Mouse (Mus musculus) erythroblast, embryonic 14.5 days (primary cell): ENCODE data around the gene Eif5a2. TPM values are rescaled to one million over a fixed set of nuclear protein-coding genes. Genes with fewer than 3 reads are reported as not detected.

ENCODE experiments used
- H3K27me3 ChIP-seq: 2 replicates; pipeline ENCODE4 v1.6.1; 2012; ENCODE audit warnings: inconsistent platforms; ENCODE audit not compliant: control insufficient read depth
- H3K36me3 ChIP-seq: 2 replicates; pipeline ENCODE4 v1.6.1; 2012; ENCODE audit warnings: mild to moderate bottlenecking, inconsistent platforms; ENCODE audit not compliant: control insufficient read depth
- H3K4me1 ChIP-seq: 2 replicates; pipeline ENCODE4 v1.6.1; 2012; ENCODE audit warnings: inconsistent platforms; ENCODE audit not compliant: control insufficient read depth
- H3K4me3 ChIP-seq: replicated peaks from 2 replicates; pipeline ENCODE3; 2012; ENCODE audit warnings: moderate library complexity, mild to moderate bottlenecking, inconsistent platforms
- H3K9me3 ChIP-seq: 2 replicates; pipeline ENCODE4 v1.6.1; 2012; ENCODE audit warnings: low read length, inconsistent platforms, mixed read lengths; ENCODE audit not compliant: control insufficient read depth
- GATA1 ChIP-seq: IDR thresholded peaks from 2 replicates; pipeline ENCODE4 v1.6.1; 2012; ENCODE audit warnings: low read length, inconsistent platforms, mixed read lengths
- TAL1 ChIP-seq: IDR thresholded peaks from 3 replicates; pipeline ENCODE4 v1.6.1; 2012; ENCODE audit warnings: low read length, inconsistent platforms, mixed read lengths
- polyA plus RNA-seq: library from polyadenylated mRNA; stranded (reverse); fragments of >175 nt; gene quantifications from 2 replicates; pipeline ENCODE4 v1.2.3, GENCODE M21; 2012

Gene Eif5a2
- polyA plus RNA-seq = 0.05 and 0.10 TPM in 2 replicates

DNA sequence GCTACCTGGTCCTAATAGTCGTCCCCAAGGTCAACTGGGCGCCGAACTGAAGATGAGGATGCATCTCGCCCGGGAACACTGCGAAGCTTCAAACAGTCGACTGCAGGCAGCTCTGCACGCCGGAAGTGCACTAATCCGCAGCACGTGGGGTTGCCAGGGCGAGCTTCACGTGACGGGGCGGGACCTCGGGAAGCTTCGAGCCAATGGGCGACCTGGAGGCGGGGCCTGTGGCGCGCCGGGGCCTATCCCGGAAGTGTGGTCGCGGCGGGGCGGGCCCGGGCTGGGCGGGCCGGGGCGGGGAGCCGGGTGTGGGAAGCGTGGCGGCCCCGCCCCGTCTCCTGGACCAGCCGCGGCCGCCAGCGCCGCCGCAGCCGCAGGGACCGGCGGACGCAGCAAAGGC is at the start of gene Eif5a2:
TSS of gene Eif5a2 (plus strand) at position 283 of the 400 bp plus-strand sequence.
- Histone ChIP-seq H3K4me3 (peak within 1 kb of the TSS; percentile 89), H3K4me1 (peaks cover 67% of the 10 kb centered on the region), H3K36me3 (peaks cover 28% of the 10 kb centered on the region), H3K9me3 (peaks cover 5% of the 10 kb centered on the region; the same call in 1 of the 2 replicates), H3K27me3 (peaks cover 10% of the 10 kb centered on the region)
- TF ChIP-seq GATA1 (no peak), TAL1 (no peak)

DNA sequence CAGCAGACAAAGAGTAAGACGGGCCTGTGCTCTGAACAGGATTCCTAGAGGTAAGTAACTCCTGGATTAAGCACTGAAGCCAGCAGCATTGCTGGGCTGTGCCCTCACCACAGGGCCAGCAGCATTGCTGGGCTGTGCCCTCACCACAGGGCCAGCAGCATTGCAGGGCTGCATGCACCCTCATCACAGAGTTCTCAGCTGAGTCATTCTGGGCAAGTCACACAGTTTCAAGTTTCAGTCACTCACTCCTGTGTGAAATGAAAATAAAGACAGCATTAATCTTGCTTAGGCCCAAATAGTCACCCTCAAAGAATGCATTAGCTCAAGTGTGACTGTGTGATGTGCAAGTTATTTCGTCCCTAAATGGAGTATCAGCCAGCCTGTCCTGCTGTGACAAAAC is 46.4 kb upstream of the Eif5a2 start:
- Histone ChIP-seq H3K4me1 (no peaks in the 10 kb centered on the region), H3K9me3 (no peaks in the 10 kb centered on the region), H3K36me3 (no peaks in the 10 kb centered on the region), H3K27me3 (no peaks in the 10 kb centered on the region), H3K4me3 (no peak overlapping the region)
- TF ChIP-seq TAL1 (no peak), GATA1 (no peak)

DNA sequence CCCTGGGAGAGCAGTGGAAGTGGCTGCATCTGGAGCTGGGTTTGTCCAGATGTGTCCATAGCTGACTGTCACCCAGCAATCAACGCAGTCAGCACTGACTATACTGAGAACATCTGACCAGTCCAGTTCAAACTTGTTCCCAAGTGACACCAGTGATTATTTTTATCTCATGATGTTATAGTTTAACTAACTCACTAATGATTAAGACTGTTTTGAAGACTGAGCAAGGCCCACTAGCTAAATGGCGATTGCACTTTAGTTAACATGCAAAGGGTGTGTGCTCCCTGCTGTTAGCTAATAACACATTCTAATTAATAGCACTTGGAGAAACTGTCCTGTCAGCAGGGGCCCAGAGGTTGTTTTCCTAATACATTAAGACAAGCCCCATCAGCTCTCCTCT is 44.1 kb upstream of the Eif5a2 start:
- H3K9me3 ChIP-seq = no peaks in the 10 kb centered on the region
- no peaks in the 10 kb centered on the region for H3K27me3 ChIP-seq
- TF ChIP-seq TAL1 = no peak
- TF ChIP-seq GATA1 = no peak
- H3K4me3 ChIP-seq = no peak overlapping the region
- no peaks in the 10 kb centered on the region for H3K36me3 ChIP-seq
- no peaks in the 10 kb centered on the region for H3K4me1 ChIP-seq

DNA sequence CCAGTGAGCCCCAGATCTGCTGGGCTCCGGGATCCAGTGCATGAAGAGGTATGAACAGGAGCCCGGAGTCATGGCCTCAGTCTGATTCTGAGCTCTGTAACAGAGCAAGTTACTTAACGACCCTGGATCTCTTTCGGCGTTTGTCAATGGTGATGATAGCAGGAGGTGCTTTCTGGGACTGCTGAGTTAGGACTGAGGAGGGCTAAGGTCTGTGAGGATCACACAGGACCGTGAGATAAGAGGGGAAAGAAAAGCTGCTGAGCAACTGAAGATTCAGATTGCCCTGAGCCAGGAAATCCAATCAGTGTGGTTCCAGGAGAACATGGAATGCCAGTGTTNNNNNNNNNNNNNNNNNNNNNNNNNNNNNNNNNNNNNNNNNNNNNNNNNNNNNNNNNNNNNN is 40.7 kb upstream of the Eif5a2 start:
- H3K4me3 ChIP-seq = no peak overlapping the region
- H3K27me3 ChIP-seq = no peaks in the 10 kb centered on the region
- no peaks in the 10 kb centered on the region for H3K36me3 ChIP-seq
- no peak for TF ChIP-seq TAL1
- TF ChIP-seq GATA1 = no peak
- no peaks in the 10 kb centered on the region for H3K9me3 ChIP-seq
- no peaks in the 10 kb centered on the region for H3K4me1 ChIP-seq

- TF ChIP-seq TAL1 (no peak), GATA1 (no peak)
- no peaks in the 10 kb centered on the region for H3K27me3 ChIP-seq
- H3K36me3 ChIP-seq = no peaks in the 10 kb centered on the region
- H3K4me3 ChIP-seq = no peak overlapping the region
- no peaks in the 10 kb centered on the region for H3K9me3 ChIP-seq
- H3K4me1 ChIP-seq = no peaks in the 10 kb centered on the region
Observed at GRCm38 (mm10) chr3:28743251-28743650, 37.8 kb upstream of the Eif5a2 start.

GRCm38 (mm10) chr3:28745835-28746483 is 35.1 kb upstream of the Eif5a2 start:
- Histone ChIP-seq H3K27me3 (no peaks in the 10 kb centered on the region), H3K4me1 (0 out of 2 replicates have a peak, but pooled peaks cover 3% of the 10 kb centered on the region), H3K36me3 (no peaks in the 10 kb centered on the region), H3K4me3 (no peak overlapping the region), H3K9me3 (no peaks in the 10 kb centered on the region)
- TF ChIP-seq GATA1 = no peak

DNA sequence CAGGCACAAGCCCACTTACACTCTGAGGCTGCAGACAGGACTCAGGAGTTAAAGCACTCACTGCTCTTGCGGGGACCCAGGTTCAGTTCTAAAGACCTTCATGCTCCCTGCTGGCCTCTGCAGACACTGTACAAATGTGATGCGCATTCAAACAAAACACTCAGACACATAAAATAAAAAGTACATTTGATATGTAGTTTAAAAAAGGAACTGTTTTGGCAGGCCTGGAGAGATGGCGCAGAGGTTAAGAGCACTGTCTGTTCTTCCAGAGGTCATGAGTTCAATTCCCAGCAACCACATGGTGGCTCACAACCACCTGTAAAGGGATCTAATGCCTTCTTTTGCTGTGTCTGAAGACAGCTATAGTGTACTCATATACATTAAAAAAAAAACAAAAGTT is 32.9 kb upstream of the Eif5a2 start:
- Histone ChIP-seq H3K4me1 (0 out of 2 replicates have a peak, but pooled peaks cover 3% of the 10 kb centered on the region), H3K36me3 (no peaks in the 10 kb centered on the region)
- TF ChIP-seq GATA1 (no peak), TAL1 (no peak)

DNA sequence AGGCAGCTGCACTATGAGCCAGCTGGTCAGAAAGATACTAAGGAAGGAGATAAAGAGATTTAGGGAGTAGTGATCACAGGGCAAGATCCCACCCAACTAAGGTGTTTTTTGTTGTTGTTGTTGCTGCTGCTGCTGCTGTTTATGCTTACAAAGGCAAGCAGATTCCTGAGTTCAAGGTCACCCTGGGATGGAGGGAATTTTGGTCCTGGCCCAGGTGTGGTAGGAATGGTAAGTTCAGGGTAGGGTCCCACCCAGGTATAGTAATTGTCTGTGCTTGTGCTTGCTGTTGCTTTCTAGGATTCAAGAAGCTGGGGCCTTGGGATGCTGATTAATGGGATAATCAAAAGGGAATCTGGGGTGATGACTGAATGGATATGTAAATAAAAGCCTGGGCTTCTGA is 32.1 kb upstream of the Eif5a2 start:
- no peaks in the 10 kb centered on the region for H3K9me3 ChIP-seq
- no peaks in the 10 kb centered on the region for H3K36me3 ChIP-seq
- 0 out of 2 replicates have a peak, but pooled peaks cover 3% of the 10 kb centered on the region for H3K4me1 ChIP-seq
- no peak overlapping the region for H3K4me3 ChIP-seq
- no peak for TF ChIP-seq TAL1
- no peak for TF ChIP-seq GATA1
- H3K27me3 ChIP-seq = no peaks in the 10 kb centered on the region

More for the DNA sequence above, 32.9 kb upstream of the Eif5a2 start:
- Histone ChIP-seq H3K27me3 (no peaks in the 10 kb centered on the region), H3K4me3 (no peak overlapping the region), H3K9me3 (no peaks in the 10 kb centered on the region)

- Histone ChIP-seq H3K36me3 (no peaks in the 10 kb centered on the region), H3K27me3 (no peaks in the 10 kb centered on the region; the same call in 1 of the 2 replicates), H3K9me3 (no peaks in the 10 kb centered on the region), H3K4me3 (no peak overlapping the region), H3K4me1 (no peaks in the 10 kb centered on the region)
- TF ChIP-seq GATA1 (no peak), TAL1 (no peak)
Observed at GRCm38 (mm10) chr3:28755477-28755876, 25.6 kb upstream of the Eif5a2 start.

GRCm38 (mm10) chr3:28761225-28761789 is 19.8 kb upstream of the Eif5a2 start:
- H3K4me3 ChIP-seq = no peak overlapping the region
- no peaks in the 10 kb centered on the region for H3K27me3 ChIP-seq
- no peaks in the 10 kb centered on the region for H3K36me3 ChIP-seq
- no peaks in the 10 kb centered on the region for H3K9me3 ChIP-seq
- TF ChIP-seq TAL1 (no peak), GATA1 (no peak)
- no peaks in the 10 kb centered on the region for H3K4me1 ChIP-seq
